Mouse (Mus musculus): ENCODE data around the gene Fam124b. TPM values are rescaled to one million over a fixed set of nuclear protein-coding genes. Genes with fewer than 3 reads are reported as not detected.

Gene Fam124b
- total RNA-seq (2015) (not detected in 2 replicates), total RNA-seq (2017) (not detected in 2 replicates)

- peak; percentile 24; the same call in 1 of the 2 replicates for ATAC-seq (replicated peaks; ENCODE audit: poor library complexity)
Measured at GRCm38 (mm10) chr1:80218268-80218667, at the start of gene Fam124b. Gene Fam124b, minus strand, starts transcription at chr1:80218473.

GRCm38 (mm10) chr1:80260443-80260842 lies 42.2 kb upstream of the Fam124b start:
- no peak for ATAC-seq (replicated peaks; ENCODE audit: poor library complexity)

DNA sequence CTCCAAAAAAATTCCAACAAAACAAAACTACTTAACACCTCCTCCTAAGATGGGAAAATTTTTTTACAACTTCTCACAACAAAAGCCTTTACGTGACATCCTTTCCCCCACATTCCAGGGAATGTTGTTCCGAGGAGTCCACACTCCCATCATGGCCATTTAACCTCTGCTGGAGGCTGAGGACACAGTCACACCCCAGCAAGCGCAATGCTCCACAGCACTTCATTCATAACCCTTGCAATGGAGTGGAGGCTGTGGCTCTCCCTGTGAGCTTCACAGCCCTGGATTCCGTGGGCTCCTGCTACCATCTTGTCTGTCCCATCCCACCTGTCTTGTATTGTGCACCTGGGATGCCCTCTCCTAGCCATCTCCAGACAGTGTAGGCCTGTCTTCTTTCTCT lies 40.4 kb upstream of the Fam124b start:
- no peak for ATAC-seq (replicated peaks; ENCODE audit: poor library complexity)

- no peak for ATAC-seq (replicated peaks; ENCODE audit: poor library complexity)
Measured at GRCm38 (mm10) chr1:80253309-80253708, 35.0 kb upstream of the Fam124b start.

DNA sequence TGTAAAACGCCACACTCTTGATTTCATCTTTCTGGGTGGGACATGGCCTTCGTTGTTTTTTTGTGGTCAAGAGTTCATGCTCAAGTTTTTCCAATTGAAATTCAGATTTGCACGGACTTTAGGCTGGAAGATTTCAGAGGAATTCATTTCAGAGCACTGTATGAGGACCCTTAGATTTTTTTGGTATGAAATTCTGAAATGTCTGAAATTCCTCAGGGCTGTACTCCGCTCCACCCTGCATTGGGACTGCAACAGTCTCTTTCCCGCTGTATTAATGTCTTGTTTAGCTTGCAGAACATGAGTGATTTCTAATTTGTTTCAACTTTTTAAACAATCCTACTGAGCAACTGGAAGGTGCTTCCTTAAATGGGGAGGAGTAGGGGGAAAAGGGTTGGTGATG lies 32.0 kb upstream of the Fam124b start:
- ATAC-seq (replicated peaks; ENCODE audit: poor library complexity): no peak

DNA sequence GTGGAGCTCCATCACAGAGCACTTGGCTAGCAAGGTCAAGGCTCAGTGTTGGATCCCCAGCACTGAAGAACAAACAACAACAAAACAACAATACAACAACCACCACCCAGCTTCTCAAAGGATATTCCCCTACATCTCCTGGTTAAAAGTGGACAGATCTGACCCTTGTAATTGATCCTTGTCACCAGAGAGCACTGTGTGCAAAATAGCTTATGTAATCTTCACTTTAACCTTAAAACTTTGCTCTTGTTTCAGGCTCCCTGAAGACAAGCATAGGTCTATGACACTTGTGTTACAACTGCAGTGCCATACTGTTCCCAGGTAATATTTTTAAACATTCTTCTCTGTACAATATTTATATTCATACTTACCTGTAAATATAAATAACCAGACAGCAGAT lies 28.9 kb upstream of the Fam124b start:
- no peak for ATAC-seq (replicated peaks; ENCODE audit: poor library complexity)

- peak; percentile 75 for ATAC-seq (replicated peaks; ENCODE audit: poor library complexity)
Measured at GRCm38 (mm10) chr1:80244123-80244522, 25.9 kb upstream of the Fam124b start.

GRCm38 (mm10) chr1:80241579-80241978 lies 23.3 kb upstream of the Fam124b start:
- ATAC-seq (replicated peaks; ENCODE audit: poor library complexity): no peak

GRCm38 (mm10) chr1:80240017-80240660 lies 21.9 kb upstream of the Fam124b start:
- no peak for ATAC-seq (replicated peaks; ENCODE audit: poor library complexity)

DNA sequence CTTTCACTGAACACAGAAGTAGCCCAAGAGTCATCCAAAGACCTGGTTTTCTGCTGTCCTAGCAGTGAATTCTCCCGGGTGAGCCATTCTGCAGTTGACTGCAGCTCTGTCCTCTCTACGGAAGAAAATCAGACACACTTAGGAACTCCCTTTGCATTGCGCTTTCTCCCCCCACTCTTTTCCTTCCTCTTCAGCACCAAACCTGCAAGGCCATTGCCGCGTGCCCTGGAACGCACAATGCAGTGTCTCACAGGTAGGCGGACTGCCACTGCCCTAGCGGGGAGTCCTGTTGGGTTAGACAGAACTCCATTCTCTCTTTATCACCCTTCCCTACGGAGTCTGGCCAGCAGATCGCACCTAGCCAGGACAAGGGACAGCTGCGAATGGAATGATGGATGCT lies 21.2 kb upstream of the Fam124b start:
- ATAC-seq (replicated peaks; ENCODE audit: poor library complexity): no peak

- ATAC-seq (replicated peaks; ENCODE audit: poor library complexity): no peak
Measured at GRCm38 (mm10) chr1:80236951-80237702, 18.9 kb upstream of the Fam124b start.

- no peak for ATAC-seq (replicated peaks; ENCODE audit: poor library complexity)
Measured at GRCm38 (mm10) chr1:80236126-80236525, 17.9 kb upstream of the Fam124b start.

DNA sequence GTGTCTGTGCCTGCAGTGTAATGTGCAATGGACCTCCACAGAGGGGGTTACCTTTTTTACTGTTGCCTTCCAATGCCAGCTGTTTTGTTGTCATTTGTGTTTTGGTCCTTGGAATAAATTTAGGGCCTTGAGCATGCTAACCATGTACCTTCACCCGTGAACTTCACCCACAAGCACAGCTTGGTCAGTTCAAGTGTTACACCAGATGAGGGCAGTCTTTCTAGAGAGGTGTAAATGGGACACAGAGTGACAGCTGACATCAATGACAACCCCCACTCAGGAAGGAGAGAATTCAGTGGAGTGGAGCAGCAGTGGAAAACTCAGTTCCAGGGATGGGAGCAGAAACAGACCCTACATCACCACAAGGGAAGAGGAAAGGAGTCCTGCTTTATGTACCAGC lies 12.3 kb upstream of the Fam124b start:
- ATAC-seq (replicated peaks; ENCODE audit: poor library complexity): peak; percentile 31; the same call in 1 of the 2 replicates

DNA sequence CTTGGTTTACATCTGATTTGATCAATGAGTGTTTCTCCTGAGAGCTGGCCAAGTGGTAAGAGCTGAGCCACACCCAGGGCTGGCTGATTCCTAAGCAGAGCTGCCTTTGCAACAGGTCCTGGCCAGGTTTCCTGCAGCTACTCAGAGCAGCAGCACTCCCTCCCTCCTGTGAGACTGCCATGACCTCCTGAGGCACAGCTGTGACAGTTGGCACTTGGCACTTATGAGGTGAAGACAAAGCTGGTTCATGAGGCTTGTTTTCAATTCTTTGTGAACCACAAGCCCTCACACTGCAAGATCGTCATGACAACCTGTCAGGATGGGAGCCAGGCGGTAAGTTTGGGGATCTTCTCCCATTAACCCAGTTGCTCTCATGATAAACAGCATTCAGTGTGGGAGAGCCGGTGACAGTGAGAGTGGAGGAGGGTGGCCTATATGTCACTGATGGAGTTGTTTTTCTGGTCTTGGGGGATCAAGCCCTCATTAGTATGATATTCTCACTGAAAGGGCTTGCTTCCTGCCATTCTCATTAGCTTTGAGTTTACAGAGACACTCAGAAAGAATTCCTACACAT lies 6.7 kb upstream of the Fam124b start:
- no peak for ATAC-seq (replicated peaks; ENCODE audit: poor library complexity)

GRCm38 (mm10) chr1:80221151-80221550 lies 2.9 kb upstream of the Fam124b start:
- ATAC-seq (replicated peaks; ENCODE audit: poor library complexity): no peak

DNA sequence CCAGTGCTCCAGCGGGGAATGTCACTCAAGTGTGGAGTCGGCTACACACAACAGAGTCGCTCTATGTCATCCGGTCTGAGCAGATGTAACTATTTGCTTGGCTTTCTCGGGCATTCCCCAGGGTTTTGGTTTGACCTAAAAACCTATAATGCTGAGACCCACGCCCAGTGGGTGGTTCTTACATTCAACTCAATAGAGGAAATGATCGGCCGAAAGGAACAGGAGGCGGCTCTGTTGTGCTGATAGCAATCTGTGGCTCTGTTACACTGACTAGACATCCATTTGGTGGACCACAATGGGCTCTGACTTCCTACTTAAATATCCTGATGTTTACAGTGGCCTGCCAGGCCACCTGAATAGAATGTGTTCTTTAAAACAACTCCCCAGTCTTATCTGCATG lies 4.4 kb downstream of the Fam124b start:
- ATAC-seq (replicated peaks; ENCODE audit: poor library complexity): peak; percentile 85

DNA sequence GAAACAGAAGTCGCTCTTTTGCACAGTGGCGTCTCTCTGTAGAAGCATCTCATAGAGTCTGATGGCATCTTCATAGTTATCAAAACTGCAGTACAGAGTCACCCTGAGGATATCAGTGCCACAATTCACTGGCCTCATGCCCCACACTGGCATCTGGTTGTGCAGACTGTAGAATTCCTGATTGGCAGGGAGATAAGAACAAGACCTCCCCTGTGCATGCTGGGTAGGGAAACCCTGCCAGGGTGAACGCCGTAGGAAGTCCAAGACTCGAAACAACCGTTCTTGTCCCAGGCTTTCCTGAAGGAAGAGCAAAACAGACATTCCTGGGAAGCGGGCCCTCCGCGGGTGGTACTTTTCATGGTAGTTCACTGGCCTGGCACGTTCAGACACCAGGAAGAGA lies 5.1 kb downstream of the Fam124b start:
- ATAC-seq (replicated peaks; ENCODE audit: poor library complexity): no peak

GRCm38 (mm10) chr1:80202314-80202713 lies 16.0 kb downstream of the Fam124b start:
- peak; percentile 39 for ATAC-seq (replicated peaks; ENCODE audit: poor library complexity)

DNA sequence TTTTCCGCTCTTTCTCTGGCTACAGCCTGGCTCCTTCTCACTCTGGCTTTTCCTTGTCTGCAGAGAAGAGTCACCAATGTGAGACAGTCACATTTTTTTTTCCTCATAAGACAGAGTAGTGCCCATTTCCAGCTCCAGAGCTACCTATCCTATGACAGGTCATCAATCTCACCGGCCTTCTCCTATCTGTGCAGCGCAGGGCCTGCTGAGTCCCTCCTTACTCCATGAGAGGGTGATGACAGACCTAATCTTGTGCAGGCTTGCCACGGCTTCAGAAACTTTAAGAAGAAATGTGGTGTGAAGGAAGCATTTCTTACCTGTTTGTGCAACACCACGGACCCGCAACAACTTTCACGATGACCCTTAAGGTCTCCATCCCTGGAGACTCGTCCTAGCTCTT lies 25.4 kb downstream of the Fam124b start:
- ATAC-seq (replicated peaks; ENCODE audit: poor library complexity): no peak

- ATAC-seq (replicated peaks; ENCODE audit: poor library complexity): no peak
Measured at GRCm38 (mm10) chr1:80181414-80181805, 36.9 kb downstream of the Fam124b start.

GRCm38 (mm10) chr1:80180767-80181413 lies 37.4 kb downstream of the Fam124b start:
- peak; percentile 94 for ATAC-seq (replicated peaks; ENCODE audit: poor library complexity)

DNA sequence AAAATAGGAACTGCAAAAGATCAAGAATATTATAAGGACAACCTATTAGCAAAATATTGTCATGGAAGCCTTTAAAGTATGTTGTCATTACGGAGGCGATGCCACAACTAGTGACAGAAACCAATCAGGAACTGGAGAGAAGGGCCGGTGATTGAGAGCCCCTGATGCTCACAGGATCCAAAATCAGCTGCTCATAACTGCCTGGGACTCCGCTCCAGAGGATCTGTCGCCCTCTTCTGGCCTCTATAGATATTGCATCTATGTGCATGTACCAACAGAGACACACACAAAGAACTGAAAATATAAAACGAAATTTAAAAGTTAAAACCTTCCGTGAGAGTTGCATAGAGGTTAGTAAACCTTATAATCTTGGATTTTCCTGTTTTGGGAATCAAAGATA lies 38.1 kb downstream of the Fam124b start:
- ATAC-seq (replicated peaks; ENCODE audit: poor library complexity): peak; percentile 75
